Mouse (Mus musculus) brain, adult 10 weeks (tissue): ENCODE measurements around the gene Pcid2. TPM values are rescaled to one million over a fixed set of nuclear protein-coding genes. Genes with fewer than 3 reads are reported as not detected.

Experiments used
- polyA plus RNA-seq: library from polyadenylated mRNA; stranded (reverse); fragments of 350-450 nt; fragmentation: Illumina TruSeq; extraction: RNeasy Lipid Tissue Mini Kit (QIAGEN cat#74804); gene quantifications from one replicate; pipeline ENCODE4 v1.2.3, GENCODE M21; 2015; ENCODE audit warnings: low read depth, low replicate concordance

Gene Pcid2
- polyA plus RNA-seq, result 21.1 TPM

DNA sequence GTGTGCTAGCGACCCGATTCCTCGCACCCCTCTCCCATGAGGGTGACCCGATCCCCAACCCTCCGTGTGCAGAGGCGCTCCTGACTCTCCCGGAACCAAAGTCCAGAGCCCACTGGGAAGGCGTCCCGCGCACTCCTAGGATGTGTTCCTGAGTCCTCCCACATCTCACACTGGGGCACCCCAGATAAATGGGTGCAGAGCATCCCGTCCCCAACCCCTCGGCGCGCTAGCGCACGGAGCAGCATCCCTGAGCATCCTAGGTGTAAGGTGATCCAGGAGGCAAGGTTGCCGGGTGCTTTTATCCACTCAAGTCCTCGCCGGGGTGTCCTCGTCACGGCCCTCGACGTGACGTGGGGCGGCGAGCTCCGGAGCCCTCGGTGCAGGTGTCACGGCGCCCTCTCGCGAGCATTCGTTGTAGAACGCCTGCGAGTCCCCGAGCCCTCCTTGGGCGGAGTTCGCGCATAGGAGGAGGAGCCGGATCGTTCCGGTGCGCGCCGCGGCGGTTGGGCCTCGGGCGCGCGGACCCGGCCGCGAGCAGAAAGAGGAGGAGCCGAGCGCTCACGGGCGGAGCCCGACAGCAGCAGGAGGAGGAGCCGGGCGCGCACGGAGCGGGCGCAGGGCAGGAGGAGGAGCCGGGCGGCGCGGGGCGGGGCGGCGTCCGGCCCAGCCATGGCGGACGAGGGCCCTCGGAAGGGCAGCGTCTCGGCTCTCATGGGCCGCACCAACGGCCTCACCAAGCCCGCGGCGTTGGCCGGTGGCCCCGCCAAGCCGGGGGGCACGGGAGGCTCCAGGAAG lies at the start of gene Pcid2, which contains the start of gene Cul4a:
TSS of gene Pcid2 (minus strand) at position 373 of the 795 bp plus-strand sequence.
TSS of gene Cul4a (plus strand) at position 535 of the 795 bp plus-strand sequence.

DNA sequence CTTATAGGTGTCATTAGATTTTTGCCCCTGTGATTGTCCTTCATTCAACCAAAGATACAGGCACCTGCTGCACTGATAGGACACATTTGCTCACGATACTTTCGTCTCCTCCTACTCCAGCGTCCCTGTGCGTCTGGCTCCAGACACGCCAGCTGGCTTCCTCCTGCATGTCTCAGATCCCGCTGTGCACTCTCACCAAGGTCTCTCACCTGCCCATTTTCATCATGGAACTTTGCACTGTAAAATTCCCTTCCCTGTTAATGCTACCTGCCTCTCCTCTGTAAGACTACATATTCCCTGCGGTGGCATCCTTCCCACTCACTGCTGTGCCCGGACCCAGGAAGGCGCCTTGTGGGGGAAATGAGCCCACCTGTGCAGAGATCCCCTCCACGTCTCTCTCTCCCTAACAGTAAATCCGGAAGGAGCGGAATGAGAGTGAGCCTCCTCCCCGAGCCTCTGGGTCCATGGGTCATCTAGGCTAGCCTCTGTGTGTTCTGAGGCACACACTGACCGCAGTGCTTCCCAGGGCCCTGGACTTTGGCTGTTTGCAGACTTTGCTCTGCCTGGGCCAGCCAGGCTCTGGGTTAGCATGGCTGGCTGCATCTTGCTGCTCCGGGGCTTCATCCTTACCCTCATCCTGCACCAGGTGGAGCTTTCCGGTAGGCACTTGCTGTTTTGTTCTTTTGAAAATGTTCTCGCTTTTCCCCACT lies 44.7 kb downstream of the Pcid2 start, which contains the start of gene Proz:
TSS of gene Proz (plus strand) at position 474 of the 710 bp plus-strand sequence.

DNA sequence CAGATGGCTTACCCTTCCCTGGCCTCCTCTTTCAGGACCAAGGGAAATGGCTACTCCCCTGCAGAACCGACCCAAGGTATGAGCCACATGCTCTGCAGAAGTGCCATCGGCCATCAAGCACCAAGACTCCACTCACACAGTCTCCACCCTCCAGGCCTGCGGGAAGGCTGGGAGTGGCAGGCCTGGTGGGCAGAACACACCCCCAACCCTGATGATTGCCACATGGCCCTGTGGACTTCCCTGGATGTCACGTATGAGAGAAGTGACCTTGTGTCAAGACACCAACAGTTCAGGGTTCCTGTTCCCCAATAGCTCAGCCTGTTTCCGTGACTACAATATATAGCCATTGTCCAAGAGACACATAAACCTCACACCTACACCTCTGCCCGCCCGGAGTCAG lies 68.2 kb downstream of the Pcid2 start, which contains the start of gene F10:
TSS of gene F10 (plus strand) at position 294 of the 400 bp plus-strand sequence.

Other genes with a start within 250 kb of the Pcid2 start
- gene Mcf2l, start 231.7 kb downstream of the Pcid2 start, polyA plus RNA-seq, result 114 TPM
- gene F7, start 79.4 kb downstream of the Pcid2 start, polyA plus RNA-seq, result not detected
- gene F10, start 68.2 kb downstream of the Pcid2 start, polyA plus RNA-seq, result not detected
- gene Proz, start 44.5 kb downstream of the Pcid2 start, polyA plus RNA-seq, result not detected
- gene Cul4a, start 162 bp upstream of the Pcid2 start, polyA plus RNA-seq, result 51.9 TPM
- gene Lamp1, start 53.7 kb upstream of the Pcid2 start, polyA plus RNA-seq, result 384 TPM
- 5.3 TPM for gene Grtp1, start 95.2 kb upstream of the Pcid2 start, polyA plus RNA-seq
- 0.27 TPM for gene Adprhl1, start 148.7 kb upstream of the Pcid2 start, polyA plus RNA-seq
- 42.8 TPM for gene Dcun1d2, start 182.7 kb upstream of the Pcid2 start, polyA plus RNA-seq
- 36.6 TPM for gene Tmco3, start 182.7 kb upstream of the Pcid2 start, polyA plus RNA-seq
- gene Tfdp1, start 233.3 kb upstream of the Pcid2 start, polyA plus RNA-seq, result 58.7 TPM